Mouse (Mus musculus): ENCODE results near the gene Mex3a. TPM values are rescaled to one million over a fixed set of nuclear protein-coding genes. Genes with fewer than 3 reads are reported as not detected.

The Mex3a gene
- polyA plus RNA-seq, 1 experiment from 2014 or later, result 26.4 TPM

DNA sequence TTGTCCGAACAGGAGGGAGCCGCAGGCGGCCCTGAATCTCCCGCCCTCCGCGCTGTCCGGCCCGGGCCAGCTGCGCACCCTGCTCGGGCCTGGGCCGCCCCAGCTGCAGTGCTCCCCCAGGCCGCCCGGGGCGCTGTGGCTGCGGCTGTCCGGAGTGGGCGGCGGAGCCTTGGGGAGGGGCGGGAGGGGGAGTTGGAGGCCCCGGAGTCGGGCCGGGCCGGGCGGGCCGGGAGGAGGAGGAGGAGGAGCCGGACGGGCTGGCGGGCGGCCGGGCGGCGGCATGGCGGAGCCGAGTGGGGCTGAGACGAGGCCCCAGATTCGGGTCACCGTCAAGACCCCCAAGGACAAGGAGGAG is 21.3 kb downstream of the Mex3a start, which contains the start of gene Ubqln4:
Ubqln4 (plus strand) TSS at position 234 of the 355 bp plus-strand sequence.
- Histone ChIP-seq H3K36me3 (peaks cover 28% of the 10 kb centered on the region), H3K27ac (replicated peaks) (peak within 1 kb of the TSS; percentile 88), H3K4me3 (peak within 1 kb of the TSS; percentile 91), H3K4me1 (replicated peaks) (peaks cover 29% of the 10 kb centered on the region), H3K9ac (peak within 1 kb of the TSS; percentile 79), H3K4me2 (peak within 1 kb of the TSS; percentile 80), H3K27me3 (no peaks in the 10 kb centered on the region), H3K9me3 (no peaks in the 10 kb centered on the region)
- ATAC-seq (ENCODE audit: low FRiP score, low read depth), result peak; percentile 82
- WGBS, result 0% methylated on average over 26 of the region's 37 CpGs

GRCm38 (mm10) chr3:88553880-88554586 is 21.8 kb downstream of the Mex3a start:
- ATAC-seq (ENCODE audit: low FRiP score, low read depth), result peak; percentile 49
- H3K9ac ChIP-seq, result peak overlapping the region; percentile 79
- H3K36me3 ChIP-seq, result peaks cover 30% of the 10 kb centered on the region
- H3K9me3 ChIP-seq, result no peaks in the 10 kb centered on the region
- H3K27me3 ChIP-seq, result no peaks in the 10 kb centered on the region
- peak overlapping the region; percentile 91 for H3K4me3 ChIP-seq
- WGBS, result under 1% methylated on average over 40 of the region's 41 CpGs
- H3K27ac ChIP-seq (replicated peaks), result peak overlapping the region; percentile 88
- H3K4me2 ChIP-seq, result peak overlapping the region; percentile 80
- H3K4me1 ChIP-seq (replicated peaks), result peaks cover 29% of the 10 kb centered on the region

GRCm38 (mm10) chr3:88555069-88555605 is 22.9 kb downstream of the Mex3a start:
- ATAC-seq (ENCODE audit: low FRiP score, low read depth), result no peak
- H3K4me1 ChIP-seq (replicated peaks), result peaks cover 29% of the 10 kb centered on the region
- peak overlapping the region; percentile 80 for H3K4me2 ChIP-seq
- no peaks in the 10 kb centered on the region for H3K9me3 ChIP-seq
- 89% methylated on average over 5 of the region's 5 CpGs for WGBS
- peaks cover 41% of the 10 kb centered on the region for H3K36me3 ChIP-seq
- H3K27ac ChIP-seq (replicated peaks), result no peak overlapping the region
- peak overlapping the region; percentile 4; the same call in 1 of the 2 replicates for H3K9ac ChIP-seq
- H3K4me3 ChIP-seq, result peak overlapping the region; percentile 91
- no peaks in the 10 kb centered on the region for H3K27me3 ChIP-seq

DNA sequence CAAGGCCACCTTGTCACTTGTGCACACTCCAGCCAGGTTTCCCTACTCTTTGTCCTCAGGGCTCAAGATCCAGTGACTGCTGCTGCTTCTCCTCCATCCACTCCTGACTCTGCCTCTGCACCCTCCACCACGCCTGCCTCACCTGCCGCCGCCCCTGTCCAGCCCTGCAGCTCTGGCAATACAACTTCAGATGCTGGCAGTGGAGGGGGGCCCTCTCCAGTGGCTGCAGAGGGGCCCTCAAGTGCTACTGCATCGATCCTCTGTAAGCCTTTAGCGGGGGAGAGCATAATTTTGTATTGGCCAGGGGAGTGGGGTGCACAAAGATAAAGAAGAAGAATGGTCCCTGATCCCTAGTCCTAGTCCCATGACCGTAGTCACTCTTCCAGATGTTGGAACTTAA is 23.5 kb downstream of the Mex3a start:
- WGBS, result 99% methylated on average over 6 of the region's 6 CpGs
- Histone ChIP-seq H3K27me3 (no peaks in the 10 kb centered on the region), H3K4me1 (replicated peaks) (peaks cover 29% of the 10 kb centered on the region), H3K36me3 (peaks cover 46% of the 10 kb centered on the region), H3K4me2 (no peak overlapping the region), H3K4me3 (no peak overlapping the region), H3K9me3 (no peaks in the 10 kb centered on the region), H3K27ac (replicated peaks) (no peak overlapping the region), H3K9ac (peak overlapping the region; percentile 4; the same call in 1 of the 2 replicates)
- no peak for ATAC-seq (ENCODE audit: low FRiP score, low read depth)

DNA sequence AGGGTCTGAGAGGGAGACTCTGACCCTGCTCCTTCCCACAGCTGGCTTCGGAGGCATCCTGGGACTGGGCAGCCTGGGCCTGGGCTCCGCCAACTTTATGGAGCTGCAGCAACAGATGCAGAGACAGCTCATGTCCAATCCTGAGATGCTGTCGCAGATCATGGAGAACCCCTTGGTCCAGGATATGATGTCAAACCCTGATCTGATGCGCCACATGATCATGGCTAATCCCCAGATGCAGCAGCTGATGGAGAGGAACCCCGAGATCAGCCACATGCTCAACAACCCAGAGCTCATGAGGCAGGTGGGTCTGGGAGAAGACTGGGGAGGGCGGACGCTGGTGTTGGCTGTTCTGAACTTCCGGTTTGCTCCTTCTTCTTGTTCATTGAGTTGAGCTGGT is 24.4 kb downstream of the Mex3a start:
- Histone ChIP-seq H3K4me1 (replicated peaks) (peaks cover 24% of the 10 kb centered on the region), H3K27me3 (no peaks in the 10 kb centered on the region), H3K36me3 (peaks cover 55% of the 10 kb centered on the region), H3K9ac (no peak overlapping the region), H3K4me2 (no peak overlapping the region), H3K27ac (replicated peaks) (no peak overlapping the region), H3K4me3 (no peak overlapping the region), H3K9me3 (no peaks in the 10 kb centered on the region)
- no peak for ATAC-seq (ENCODE audit: low FRiP score, low read depth)
- 95% methylated on average over 8 of the region's 8 CpGs for WGBS

DNA sequence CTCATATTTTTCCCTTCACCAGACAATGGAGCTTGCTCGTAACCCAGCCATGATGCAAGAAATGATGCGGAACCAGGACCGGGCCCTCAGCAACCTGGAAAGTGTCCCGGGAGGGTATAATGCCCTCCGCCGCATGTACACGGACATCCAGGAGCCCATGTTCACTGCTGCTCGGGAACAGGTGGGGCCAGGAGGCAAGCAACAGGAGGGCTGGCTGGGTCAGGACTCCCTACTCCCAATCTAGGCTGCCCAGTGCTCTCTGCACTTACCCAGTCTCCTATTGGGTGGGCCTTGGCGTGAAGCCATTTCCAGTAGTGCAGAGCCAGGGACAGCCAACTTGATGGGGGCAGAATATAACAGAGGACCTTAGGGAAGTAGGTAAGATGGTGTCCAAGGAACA is 27.4 kb downstream of the Mex3a start:
- peaks cover 12% of the 10 kb centered on the region for H3K4me1 ChIP-seq (replicated peaks)
- H3K4me3 ChIP-seq, result no peak overlapping the region
- H3K27me3 ChIP-seq, result no peaks in the 10 kb centered on the region
- no peak for ATAC-seq (ENCODE audit: low FRiP score, low read depth)
- peaks cover 77% of the 10 kb centered on the region for H3K36me3 ChIP-seq
- 93% methylated on average over 9 of the region's 9 CpGs for WGBS
- no peak overlapping the region for H3K4me2 ChIP-seq
- no peak overlapping the region for H3K27ac ChIP-seq (replicated peaks)
- no peaks in the 10 kb centered on the region for H3K9me3 ChIP-seq
- no peak overlapping the region for H3K9ac ChIP-seq

GRCm38 (mm10) chr3:88561989-88562388 is 29.8 kb downstream of the Mex3a start:
- H3K4me3 ChIP-seq, result no peak overlapping the region
- no peaks in the 10 kb centered on the region for H3K4me1 ChIP-seq (replicated peaks)
- H3K4me2 ChIP-seq, result no peak overlapping the region
- H3K9me3 ChIP-seq, result no peaks in the 10 kb centered on the region
- peaks cover 84% of the 10 kb centered on the region for H3K36me3 ChIP-seq
- H3K27ac ChIP-seq (replicated peaks), result no peak overlapping the region
- no peaks in the 10 kb centered on the region for H3K27me3 ChIP-seq
- no peak overlapping the region for H3K9ac ChIP-seq
- 51% methylated on average over 4 of the region's 4 CpGs for WGBS
- no peak for ATAC-seq (ENCODE audit: low FRiP score, low read depth)

GRCm38 (mm10) chr3:88563442-88563841 is 31.2 kb downstream of the Mex3a start:
- Histone ChIP-seq H3K9me3 (no peaks in the 10 kb centered on the region), H3K27me3 (no peaks in the 10 kb centered on the region), H3K4me3 (no peak overlapping the region), H3K4me1 (replicated peaks) (no peaks in the 10 kb centered on the region), H3K27ac (replicated peaks) (no peak overlapping the region), H3K9ac (no peak overlapping the region), H3K4me2 (no peak overlapping the region), H3K36me3 (peaks cover 84% of the 10 kb centered on the region)
- no peak for ATAC-seq (ENCODE audit: low FRiP score, low read depth)
- 45% methylated on average over 4 of the region's 4 CpGs for WGBS

- no peak for ATAC-seq (ENCODE audit: low FRiP score, low read depth)
- Histone ChIP-seq H3K36me3 (peaks cover 88% of the 10 kb centered on the region), H3K9me3 (no peaks in the 10 kb centered on the region)
Observed at GRCm38 (mm10) chr3:88563966-88564365, 31.8 kb downstream of the Mex3a start.

DNA sequence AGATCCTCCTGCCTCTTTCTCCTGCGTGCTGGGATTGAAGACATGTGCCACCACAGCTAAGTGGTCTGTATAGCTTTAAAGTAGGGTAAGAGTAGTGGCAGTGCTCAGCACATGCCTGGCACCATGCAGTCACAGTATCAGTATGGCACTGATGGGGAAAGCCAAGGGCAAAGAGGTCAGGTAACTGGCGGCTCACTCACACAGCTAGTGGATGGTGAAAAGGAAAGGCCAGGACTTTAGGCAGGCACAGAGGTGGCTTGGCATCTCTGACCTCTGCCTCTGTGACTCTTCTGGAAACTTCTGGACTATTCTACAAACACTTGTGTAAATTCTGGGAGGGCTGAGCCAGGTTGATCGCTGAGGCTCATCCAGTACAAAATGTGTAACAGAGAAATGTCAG is 33.9 kb downstream of the Mex3a start:
- H3K9me3 ChIP-seq, result no peaks in the 10 kb centered on the region
- H3K27me3 ChIP-seq, result no peaks in the 10 kb centered on the region
- no peak overlapping the region for H3K4me3 ChIP-seq
- no peak overlapping the region for H3K4me2 ChIP-seq
- peaks cover 77% of the 10 kb centered on the region for H3K36me3 ChIP-seq
- no peak for ATAC-seq (ENCODE audit: low FRiP score, low read depth)
- no peak overlapping the region for H3K27ac ChIP-seq (replicated peaks)
- 91% methylated on average over 3 of the region's 3 CpGs for WGBS
- no peak overlapping the region for H3K9ac ChIP-seq
- H3K4me1 ChIP-seq (replicated peaks), result no peaks in the 10 kb centered on the region

More at GRCm38 (mm10) chr3:88563966-88564365, 31.8 kb downstream of the Mex3a start:
- 79% methylated on average over 7 of the region's 7 CpGs for WGBS
- Histone ChIP-seq H3K27ac (replicated peaks) (no peak overlapping the region), H3K4me2 (no peak overlapping the region), H3K9ac (no peak overlapping the region), H3K27me3 (no peaks in the 10 kb centered on the region), H3K4me3 (no peak overlapping the region), H3K4me1 (replicated peaks) (no peaks in the 10 kb centered on the region)

GRCm38 (mm10) chr3:88566536-88567061 is 34.4 kb downstream of the Mex3a start:
- H3K9me3 ChIP-seq, result no peaks in the 10 kb centered on the region
- no peak overlapping the region for H3K9ac ChIP-seq
- no peaks in the 10 kb centered on the region for H3K27me3 ChIP-seq
- 95% methylated on average over 4 of the region's 4 CpGs for WGBS
- no peak overlapping the region for H3K27ac ChIP-seq (replicated peaks)
- H3K36me3 ChIP-seq, result peaks cover 73% of the 10 kb centered on the region
- H3K4me3 ChIP-seq, result no peak overlapping the region
- no peaks in the 10 kb centered on the region for H3K4me1 ChIP-seq (replicated peaks)
- no peak overlapping the region for H3K4me2 ChIP-seq
- no peak for ATAC-seq (ENCODE audit: low FRiP score, low read depth)

- Histone ChIP-seq H3K9me3 (no peaks in the 10 kb centered on the region), H3K4me2 (no peak overlapping the region), H3K9ac (no peak overlapping the region), H3K27me3 (no peaks in the 10 kb centered on the region), H3K27ac (replicated peaks) (no peak overlapping the region), H3K36me3 (peaks cover 64% of the 10 kb centered on the region), H3K4me3 (no peak overlapping the region), H3K4me1 (replicated peaks) (no peaks in the 10 kb centered on the region)
- WGBS, result 94% methylated on average over 6 of the region's 6 CpGs
- no peak for ATAC-seq (ENCODE audit: low FRiP score, low read depth)
Observed at GRCm38 (mm10) chr3:88567892-88568291, 35.7 kb downstream of the Mex3a start.

Measured in hindbrain, embryonic 15.5 days (tissue).